Mouse (Mus musculus): ENCODE data around the gene 4930404N11Rik. TPM values are rescaled to one million over a fixed set of nuclear protein-coding genes. Genes with fewer than 3 reads are reported as not detected.
A peak's percentile ranks its signal among the peaks of the same experiment; 100 is the strongest.

The 4930404N11Rik gene
- polyA plus RNA-seq, 1 experiment from 2014 or later: 2.7 TPM

DNA sequence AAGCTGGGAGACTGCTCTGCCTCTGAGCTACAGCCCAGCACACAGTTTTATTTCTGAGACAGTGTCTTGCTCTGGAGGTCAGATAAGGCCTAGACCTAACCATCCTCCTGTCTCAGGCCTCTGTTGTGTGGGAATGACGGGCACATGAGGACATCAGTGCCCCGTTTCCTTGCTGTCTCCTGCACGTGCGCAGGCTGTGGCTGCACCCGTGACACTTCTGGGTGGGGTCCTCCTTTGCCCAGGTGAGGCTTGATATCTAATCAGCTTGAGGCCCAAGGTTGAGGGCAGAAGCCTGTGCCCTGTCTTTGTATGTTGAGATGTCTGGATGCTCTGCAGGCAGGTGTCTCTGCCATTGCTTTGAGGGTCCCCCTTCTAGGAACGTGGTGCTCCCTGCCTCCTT, 26.7 kb upstream of the 4930404N11Rik start:
- no peaks in the 10 kb centered on the region for H3K27me3 ChIP-seq
- CTCF ChIA-PET: interaction anchor here (4.5 kb wide), 1 partner anchor 59 kb away, joined by 24 read pairs; no protein-coding TSS in a partner anchor
- TF ChIP-seq CTCF (IDR thresholded peaks at IDR 0.05): no peak
- no peak for ATAC-seq
- in situ Hi-C loops (cut with MboI; ENCODE audit: low pct_unique_long_range_greater_than_20kb): loop anchor here (5.0 kb wide), 1 partner anchor 50 kb away; no protein-coding TSS in a partner anchor
- POLR2A ChIA-PET: interaction anchor here (0.8 to 0.9 kb wide), 2 partner anchors 11 to 35 kb away, joined by 3 read pairs; partner anchors contain the start of gene Mfsd12
- DNase-seq (ENCODE audit: low read depth, low spot score): no peak

DNA sequence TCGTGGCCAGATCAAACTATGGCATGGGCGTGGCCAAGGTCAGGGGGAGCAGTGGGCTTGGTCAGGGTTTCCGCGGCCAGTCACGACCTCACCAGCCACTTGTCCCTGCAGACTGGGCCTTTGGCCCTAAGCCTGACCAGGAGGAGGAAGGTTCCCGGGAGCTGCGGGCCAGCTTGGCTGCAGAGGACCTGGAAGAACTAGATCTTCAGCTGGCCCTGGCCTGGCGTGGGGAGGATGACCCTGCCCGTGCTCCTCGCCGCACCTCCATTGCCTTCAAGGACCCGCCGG, 25.0 kb upstream of the 4930404N11Rik start:
- in situ Hi-C loops (cut with MboI; ENCODE audit: low pct_unique_long_range_greater_than_20kb): loop anchor here (5.0 kb wide), 1 partner anchor 52 kb away; no protein-coding TSS in a partner anchor
- ChIA-PET CTCF (interaction anchor here (0.9 to 1.9 kb wide), 5 partner anchors 11 to 98 kb away, joined by 3 to 18 read pairs (median 4); partner anchors contain the start of gene Pip5k1c), POLR2A (no interaction called here)
- DNase-seq (ENCODE audit: low read depth, low spot score): no peak
- no peaks in the 10 kb centered on the region for H3K27me3 ChIP-seq
- no peak for ATAC-seq
- TF ChIP-seq CTCF (IDR thresholded peaks at IDR 0.05): no peak

DNA sequence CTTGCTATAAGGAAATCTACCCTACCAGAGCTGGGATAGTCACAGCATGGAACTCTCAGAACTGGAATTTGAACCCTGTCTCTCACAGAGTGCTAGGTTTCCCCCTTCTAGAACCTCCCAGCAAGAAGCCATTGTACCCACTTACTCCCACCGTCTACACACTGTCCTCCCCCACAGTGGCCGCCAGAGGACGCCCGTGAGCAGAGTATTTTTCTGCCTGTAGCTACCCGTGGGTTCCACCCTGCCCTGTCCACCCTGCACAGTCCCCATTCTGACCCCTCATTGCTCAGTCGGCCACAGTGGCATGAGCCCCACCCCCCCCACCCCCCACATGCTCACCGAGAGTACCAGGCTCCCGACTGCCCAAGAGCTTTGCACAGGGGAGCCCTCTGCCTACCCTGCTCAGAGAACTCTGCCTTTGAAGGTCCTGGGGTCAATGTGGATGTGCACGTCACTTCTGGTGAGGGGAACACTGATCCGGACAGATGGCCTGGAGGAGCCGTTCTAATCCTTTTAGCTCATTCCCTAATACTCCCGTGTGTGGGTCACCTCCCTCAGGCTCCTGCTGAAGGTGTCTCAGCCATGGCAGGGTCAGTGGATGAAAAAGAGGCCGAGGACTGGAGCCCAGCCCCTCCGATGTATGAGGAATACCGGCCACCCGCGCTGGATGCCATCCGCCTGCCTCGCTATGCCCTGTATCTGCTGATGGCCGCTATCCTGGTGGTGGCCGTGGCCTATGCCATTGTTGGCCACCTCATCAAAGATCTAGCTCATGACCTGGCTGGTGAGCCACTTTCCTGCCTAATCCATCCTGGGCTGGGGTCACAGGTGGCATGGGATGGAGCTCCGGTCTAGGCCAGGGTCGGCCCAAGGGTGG, 24.4 kb upstream of the 4930404N11Rik start:
- no peaks in the 10 kb centered on the region for H3K27me3 ChIP-seq
- ATAC-seq (peak; percentile 56), DNase-seq (ENCODE audit: low read depth, low spot score) (no peak)
- in situ Hi-C loops (cut with MboI; ENCODE audit: low pct_unique_long_range_greater_than_20kb): loop anchor here (5.0 kb wide), 1 partner anchor 52 kb away; no protein-coding TSS in a partner anchor
- TF ChIP-seq CTCF (IDR thresholded peaks at IDR 0.05): no peak
- ChIA-PET POLR2A (interaction anchor here (1.0 kb wide), 1 partner anchor 61 kb away, joined by 3 read pairs; no protein-coding TSS in a partner anchor), CTCF (interaction anchor here (0.6 to 1.9 kb wide), 12 partner anchors 9 to 244 kb away, joined by 3 to 18 read pairs (median 4); partner anchors contain the start of genes Fzr1 and Pip5k1c)

DNA sequence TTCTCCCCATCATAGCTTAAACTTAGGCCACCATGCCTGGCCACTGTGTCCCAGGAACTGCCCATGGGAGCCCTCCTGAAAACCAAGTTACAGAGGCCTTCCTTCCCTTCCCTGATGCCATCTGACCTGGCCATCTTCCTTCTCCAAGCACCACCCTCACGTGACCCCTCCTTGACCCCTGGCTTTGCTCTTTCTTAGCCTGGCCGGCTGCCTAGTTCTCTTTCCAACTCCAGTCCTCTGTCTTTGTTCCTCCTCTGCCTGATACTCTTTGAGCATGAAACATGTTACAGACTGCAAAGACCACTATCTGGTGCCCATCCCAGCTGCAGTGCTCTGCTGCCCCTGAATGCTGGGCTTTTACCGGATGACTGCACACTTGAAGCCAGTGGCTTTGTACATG, 23.8 kb upstream of the 4930404N11Rik start:
- DNase-seq (ENCODE audit: low read depth, low spot score): no peak
- no peak for TF ChIP-seq CTCF (IDR thresholded peaks at IDR 0.05)
- ChIA-PET POLR2A (interaction anchor here (1.0 kb wide), 1 partner anchor 62 kb away, joined by 3 read pairs; no protein-coding TSS in a partner anchor), CTCF (interaction anchor here (0.6 to 1.9 kb wide), 6 partner anchors 13 to 92 kb away, joined by 3 to 18 read pairs (median 4); no protein-coding TSS in a partner anchor)
- in situ Hi-C loops (cut with MboI; ENCODE audit: low pct_unique_long_range_greater_than_20kb): no loop called here
- ATAC-seq: no peak
- no peaks in the 10 kb centered on the region for H3K27me3 ChIP-seq

DNA sequence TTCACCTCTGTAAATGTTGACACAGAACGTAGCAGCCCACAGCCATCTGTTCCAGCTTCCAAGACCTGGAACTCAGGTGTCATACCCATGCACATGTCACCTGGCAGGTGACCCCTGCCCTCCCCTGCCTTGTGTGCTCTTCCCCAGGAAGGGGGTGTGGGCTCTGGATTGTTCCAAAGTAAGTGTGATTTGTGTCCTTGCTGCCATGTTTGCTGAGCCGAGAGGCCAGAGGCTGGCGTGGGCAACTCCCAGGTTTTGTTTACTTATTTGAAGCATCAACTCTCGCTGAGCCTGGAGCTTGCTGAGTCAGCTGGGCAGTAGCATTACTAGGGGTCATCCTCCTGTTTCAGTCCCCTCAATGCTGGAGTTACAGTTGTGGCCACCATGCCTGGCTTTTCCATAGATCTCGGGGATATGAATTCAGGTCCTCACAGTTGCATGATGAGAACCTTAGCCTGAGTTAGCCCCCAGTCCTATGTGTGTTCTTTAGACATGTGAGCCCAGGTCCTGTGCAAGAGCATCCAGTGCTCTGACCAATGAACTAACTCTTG, 23.0 kb upstream of the 4930404N11Rik start, which contains the start of gene Gm48552:
TSS of gene Gm48552 (plus strand) at position 501 of the 551 bp plus-strand sequence.
- ATAC-seq (no peak), DNase-seq (ENCODE audit: low read depth, low spot score) (no peak)
- POLR2A ChIA-PET: no interaction called here
- no peak for TF ChIP-seq CTCF (IDR thresholded peaks at IDR 0.05)
- in situ Hi-C loops (cut with MboI; ENCODE audit: low pct_unique_long_range_greater_than_20kb): no loop called here
- CTCF ChIA-PET: interaction anchor here (1.4 to 1.9 kb wide), 3 partner anchors 13 to 62 kb away, joined by 3 to 18 read pairs (median 5); no protein-coding TSS in a partner anchor
- H3K27me3 ChIP-seq: no peaks in the 10 kb centered on the region

DNA sequence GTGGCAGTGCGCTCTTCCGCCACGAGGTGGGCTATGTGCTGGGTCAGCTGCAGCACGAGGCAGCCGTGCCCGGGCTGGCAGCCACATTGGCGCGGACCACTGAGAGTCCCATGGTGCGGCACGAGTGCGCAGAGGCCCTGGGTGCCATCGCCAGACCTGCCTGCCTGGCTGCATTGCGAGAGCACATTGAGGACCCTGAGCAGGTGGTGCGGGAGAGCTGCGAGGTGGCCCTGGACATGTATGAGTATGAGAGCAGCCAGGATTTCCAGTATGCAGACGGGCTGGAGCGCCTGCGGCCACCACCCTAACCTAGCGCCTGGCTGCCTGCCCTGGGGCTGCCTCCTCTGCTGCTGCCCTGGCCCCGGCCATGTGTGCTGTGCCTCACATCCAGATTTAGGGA, 22.1 kb upstream of the 4930404N11Rik start:
- in situ Hi-C loops (cut with MboI; ENCODE audit: low pct_unique_long_range_greater_than_20kb): no loop called here
- ChIA-PET CTCF (interaction anchor here (0.7 to 1.4 kb wide), 2 partner anchors 14 to 62 kb away, joined by 3 read pairs; no protein-coding TSS in a partner anchor), POLR2A (no interaction called here)
- no peaks in the 10 kb centered on the region for H3K27me3 ChIP-seq
- DNase-seq (ENCODE audit: low read depth, low spot score) (no peak), ATAC-seq (no peak)
- TF ChIP-seq CTCF (IDR thresholded peaks at IDR 0.05): no peak

DNA sequence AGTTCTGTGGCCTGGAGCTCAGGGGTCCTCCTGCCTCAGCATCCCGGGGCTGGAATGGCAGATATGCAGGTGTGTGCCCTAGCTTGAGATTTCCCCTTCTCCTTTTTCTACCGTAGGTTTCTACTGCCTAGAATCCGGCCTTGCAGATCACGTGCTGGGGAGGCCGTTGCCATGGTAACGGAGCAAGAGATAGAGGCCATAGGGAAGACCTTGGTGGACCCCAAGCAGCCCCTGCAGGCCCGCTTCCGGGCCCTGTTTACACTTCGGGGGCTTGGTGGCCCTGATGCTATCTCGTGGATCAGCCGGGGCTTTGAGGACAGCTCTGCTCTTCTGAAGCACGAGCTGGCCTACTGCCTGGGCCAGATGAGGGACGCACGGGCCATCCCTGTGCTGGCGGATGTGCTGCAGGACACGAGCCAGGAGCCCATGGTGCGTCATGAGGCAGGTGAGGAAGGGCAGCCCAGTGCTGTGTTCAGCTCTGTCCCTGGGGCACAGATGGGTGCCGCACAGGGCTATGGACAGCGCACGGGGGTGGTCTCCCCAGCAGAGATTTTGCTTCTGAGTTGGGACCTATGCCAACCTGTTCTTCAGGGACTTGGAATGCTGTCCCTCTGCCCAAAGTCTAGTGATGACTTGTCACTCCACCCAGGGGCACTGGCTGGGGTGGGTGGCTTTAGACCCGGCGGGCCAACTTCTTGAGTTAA, 20.1 kb upstream of the 4930404N11Rik start:
- H3K27me3 ChIP-seq: no peaks in the 10 kb centered on the region
- ChIA-PET POLR2A (interaction anchor here (1.3 to 1.7 kb wide), 2 partner anchors 8 to 22 kb away, joined by 3 to 4 read pairs; no protein-coding TSS in a partner anchor), CTCF (interaction anchor here (0.9 to 2.2 kb wide), 2 partner anchors 19 to 65 kb away, joined by 3 to 12 read pairs; no protein-coding TSS in a partner anchor)
- no peak for TF ChIP-seq CTCF (IDR thresholded peaks at IDR 0.05)
- ATAC-seq (no peak), DNase-seq (ENCODE audit: low read depth, low spot score) (no peak)
- in situ Hi-C loops (cut with MboI; ENCODE audit: low pct_unique_long_range_greater_than_20kb): no loop called here

DNA sequence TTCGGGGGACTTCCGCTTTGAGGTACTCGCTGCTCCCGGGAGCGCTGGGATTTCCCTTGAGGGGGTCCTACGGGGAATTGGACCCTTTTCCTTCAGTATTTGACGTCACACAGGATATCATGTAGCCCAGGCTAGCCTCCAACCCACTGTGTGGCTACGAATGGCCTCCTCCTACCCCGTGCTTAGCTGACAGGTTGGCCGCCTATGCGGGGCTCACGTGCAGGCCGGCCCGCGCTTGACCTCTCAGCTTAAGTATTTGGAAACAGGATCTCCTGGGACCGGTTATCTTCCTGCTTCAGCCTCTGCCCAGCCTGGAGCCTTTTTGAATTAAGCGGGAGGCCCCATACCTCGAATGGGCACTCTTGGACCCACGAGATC, 19.0 kb upstream of the 4930404N11Rik start:
- H3K27me3 ChIP-seq: no peaks in the 10 kb centered on the region
- DNase-seq (ENCODE audit: low read depth, low spot score) (no peak), ATAC-seq (no peak)
- CTCF ChIA-PET: interaction anchor here (0.6 to 2.2 kb wide), 3 partner anchors 20 to 66 kb away, joined by 3 to 12 read pairs (median 3); no protein-coding TSS in a partner anchor
- in situ Hi-C loops (cut with MboI; ENCODE audit: low pct_unique_long_range_greater_than_20kb): no loop called here
- TF ChIP-seq CTCF (IDR thresholded peaks at IDR 0.05): no peak
- POLR2A ChIA-PET: interaction anchor here (1.3 to 1.7 kb wide), 2 partner anchors 9 to 23 kb away, joined by 3 to 4 read pairs; no protein-coding TSS in a partner anchor

DNA sequence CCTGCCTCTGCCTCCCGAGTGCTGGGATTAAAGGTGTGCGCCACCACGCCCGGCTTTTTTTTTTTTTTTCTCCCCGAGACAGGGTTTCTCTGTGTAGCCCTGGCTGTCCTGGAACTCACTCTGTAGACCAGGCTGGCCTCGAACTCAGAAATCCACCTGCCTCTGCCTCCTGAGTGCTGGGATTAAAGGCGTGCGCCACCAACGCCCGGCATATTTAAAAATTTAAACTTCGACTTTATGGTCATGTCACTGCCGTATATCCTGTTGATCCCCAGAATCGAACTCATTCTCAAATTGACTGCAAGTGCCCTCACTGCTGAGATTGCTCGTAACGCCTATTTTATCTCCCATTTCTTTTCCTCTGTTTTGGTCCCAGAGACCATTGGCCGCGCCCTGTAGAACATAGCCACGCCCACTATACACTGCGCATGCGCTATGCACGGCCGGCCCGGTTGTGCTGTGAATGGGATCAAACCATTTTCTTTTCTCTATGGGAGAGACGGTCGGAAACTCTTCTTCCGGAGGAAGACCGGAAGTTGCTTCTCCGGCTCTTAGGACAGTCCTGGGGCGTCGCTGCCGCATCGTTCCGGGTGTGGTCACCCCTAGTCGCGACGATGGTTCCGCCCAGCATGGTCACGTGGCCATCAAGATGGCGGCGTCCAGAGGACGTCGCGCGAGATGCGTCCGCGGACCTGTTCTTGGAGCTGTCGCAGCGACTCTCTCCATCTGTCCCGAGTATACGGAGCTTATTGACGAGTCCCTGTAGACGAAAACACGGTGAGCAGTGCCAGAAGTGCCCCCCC, 18.4 kb upstream of the 4930404N11Rik start, which contains the start of the genes Dohh and Gm48551:
TSS of gene Dohh (plus strand) at position 627 of the 803 bp plus-strand sequence.
TSS of gene Gm48551 (plus strand) at position 665 of the 803 bp plus-strand sequence.
- no peak for TF ChIP-seq CTCF (IDR thresholded peaks at IDR 0.05)
- in situ Hi-C loops (cut with MboI; ENCODE audit: low pct_unique_long_range_greater_than_20kb): no loop called here
- ATAC-seq (peak; percentile 83), DNase-seq (ENCODE audit: low read depth, low spot score) (peak; percentile 94)
- POLR2A ChIA-PET: interaction anchor here (1.3 kb wide), 1 partner anchor 10 kb away, joined by 3 read pairs; no protein-coding TSS in a partner anchor
- CTCF ChIA-PET: interaction anchor here (0.6 to 2.2 kb wide), 2 partner anchors 21 to 67 kb away, joined by 3 to 12 read pairs; no protein-coding TSS in a partner anchor
- H3K27me3 ChIP-seq: no peaks in the 10 kb centered on the region

All from Patski (cell line).